Mouse (Mus musculus): ENCODE data around the gene Ets1.

Ets1 gene

GRCm38 (mm10) chr9:32666611-32667517, 30.8 kb downstream of the Ets1 start:
- DNase-seq (ENCODE audit: low read depth): no peak

GRCm38 (mm10) chr9:32667518-32667908, 31.5 kb downstream of the Ets1 start:
- no peak for DNase-seq (ENCODE audit: low read depth)

GRCm38 (mm10) chr9:32668075-32668673, 32.2 kb downstream of the Ets1 start:
- peak; percentile 27 for DNase-seq (ENCODE audit: low read depth)

- DNase-seq (ENCODE audit: low read depth): no peak
Measured at GRCm38 (mm10) chr9:32669397-32669796, 33.4 kb downstream of the Ets1 start.

GRCm38 (mm10) chr9:32671970-32672859, 36.2 kb downstream of the Ets1 start:
- peak; percentile 73 for DNase-seq (ENCODE audit: low read depth)

- no peak for DNase-seq (ENCODE audit: low read depth)
Measured at GRCm38 (mm10) chr9:32673923-32674322, 37.9 kb downstream of the Ets1 start.

GRCm38 (mm10) chr9:32675671-32676409, 39.8 kb downstream of the Ets1 start:
- no peak for DNase-seq (ENCODE audit: low read depth)

- peak; percentile 68 for DNase-seq (ENCODE audit: low read depth)
Measured at GRCm38 (mm10) chr9:32676480-32676879, 40.5 kb downstream of the Ets1 start.

- peak; percentile 50 for DNase-seq (ENCODE audit: low read depth)
Measured at GRCm38 (mm10) chr9:32677646-32678045, 41.6 kb downstream of the Ets1 start.

GRCm38 (mm10) chr9:32678120-32678757, 42.2 kb downstream of the Ets1 start:
- no peak for DNase-seq (ENCODE audit: low read depth)

- no peak for DNase-seq (ENCODE audit: low read depth)
Measured at GRCm38 (mm10) chr9:32679531-32679930, 43.5 kb downstream of the Ets1 start.

GRCm38 (mm10) chr9:32680201-32680600, 44.2 kb downstream of the Ets1 start:
- DNase-seq (ENCODE audit: low read depth): no peak

GRCm38 (mm10) chr9:32685793-32686558, 50.0 kb downstream of the Ets1 start:
- DNase-seq (ENCODE audit: low read depth): no peak

- no peak for DNase-seq (ENCODE audit: low read depth)
Measured at GRCm38 (mm10) chr9:32688351-32688750, 52.3 kb downstream of the Ets1 start.

GRCm38 (mm10) chr9:32691151-32691925, 55.3 kb downstream of the Ets1 start:
- DNase-seq (ENCODE audit: low read depth): no peak

- DNase-seq (ENCODE audit: low read depth): peak; percentile 41
Measured at GRCm38 (mm10) chr9:32692944-32693343, 56.9 kb downstream of the Ets1 start.

GRCm38 (mm10) chr9:32693411-32693810, 57.4 kb downstream of the Ets1 start:
- DNase-seq (ENCODE audit: low read depth): peak; percentile 62

GRCm38 (mm10) chr9:32694111-32694824, 58.2 kb downstream of the Ets1 start:
- no peak for DNase-seq (ENCODE audit: low read depth)
